Mouse (Mus musculus) brain, embryonic 14.5 days (tissue): ENCODE measurements at regions not wholly inside any gene's neighbourhood (a gene's known extent, or its start where the extent isn't known, plus 50 kb on each side); places are given as distances from the start of the nearest gene placed in this dataset.

Source experiments
- CTCF ChIP-seq: fragments of 200-500 bp; IDR thresholded peaks from 2 replicates; pipeline ENCODE4 v1.5.1; 2012; ENCODE audit warnings: inconsistent platforms, mild to moderate bottlenecking, moderate library complexity, borderline replicate concordance; ENCODE audit not compliant: insufficient read depth, insufficient read length; ENCODE audit errors: extremely low read depth
- POLR2A ChIP-seq: fragments of 200-500 bp; IDR thresholded peaks from 2 replicates; pipeline ENCODE4 v1.6.1; 2012; ENCODE audit warnings: mild to moderate bottlenecking, inconsistent platforms, borderline replicate concordance; ENCODE audit not compliant: poor library complexity, insufficient read depth, insufficient read length, severe bottlenecking; ENCODE audit errors: extremely low read depth

DNA sequence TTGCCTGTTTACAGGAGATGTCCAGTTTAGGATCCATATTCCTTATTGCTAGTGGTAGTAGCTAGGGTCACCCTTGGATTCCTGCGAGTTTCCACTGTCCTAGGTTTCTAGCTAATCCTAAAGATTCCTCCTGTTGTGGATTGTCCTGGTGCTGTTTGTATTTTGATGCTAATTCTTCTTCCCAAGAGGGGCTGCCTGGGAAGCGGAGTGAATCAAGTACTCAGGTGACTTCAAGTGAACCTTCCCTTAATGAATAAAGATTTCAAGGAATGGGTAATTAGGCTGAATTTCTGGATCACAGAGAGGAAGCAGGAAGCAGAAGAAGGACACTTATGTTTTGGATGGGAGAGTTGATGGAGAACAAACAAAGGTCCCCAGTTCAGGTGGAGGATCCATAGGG, 250.6 kb upstream of the Chordc1 start:
- TF ChIP-seq CTCF (no peak), POLR2A (no peak)
